Mouse (Mus musculus) hindbrain, embryonic 13.5 days (tissue): ENCODE measurements around the gene Gm20518. TPM values are rescaled to one million over a fixed set of nuclear protein-coding genes. Genes with fewer than 3 reads are reported as not detected.

Source experiments
- ATAC-seq: fragments of 200-750 bp; cut with Nextera tagmentation; 2 replicates; pipeline ENCODE4 v1.8.0; 2017; ENCODE audit warnings: moderate TSS enrichment; ENCODE audit not compliant: low FRiP score
- H3K27ac ChIP-seq: fragments of 300-500 bp; sonication (generic); 2 replicates; pipeline ENCODE4 v1.5.1; 2015; ENCODE audit warnings: inconsistent platforms, mild to moderate bottlenecking, moderate library complexity
- H3K27me3 ChIP-seq: fragments of 300-500 bp; sonication (generic); 2 replicates; pipeline ENCODE4 v1.6.1; 2015; ENCODE audit warnings: mild to moderate bottlenecking, inconsistent platforms
- H3K36me3 ChIP-seq: fragments of 300-500 bp; sonication (generic); 2 replicates; pipeline ENCODE4 v1.6.1; 2015; ENCODE audit warnings: mild to moderate bottlenecking, inconsistent platforms
- H3K4me1 ChIP-seq: fragments of 300-500 bp; sonication (generic); replicated peaks from 2 replicates; pipeline ENCODE4 v1.6.1; 2015; ENCODE audit warnings: inconsistent platforms
- H3K4me2 ChIP-seq: fragments of 300-500 bp; sonication (generic); 2 replicates; pipeline ENCODE4 v1.6.1; 2015; ENCODE audit warnings: inconsistent platforms, mild to moderate bottlenecking, moderate library complexity
- H3K4me3 ChIP-seq: fragments of 300-500 bp; sonication (generic); 2 replicates; pipeline ENCODE4 v1.5.1; 2015; ENCODE audit warnings: mild to moderate bottlenecking, inconsistent platforms
- H3K9ac ChIP-seq: fragments of 300-500 bp; sonication (generic); 2 replicates; pipeline ENCODE4 v1.6.1; 2015; ENCODE audit warnings: mild to moderate bottlenecking, inconsistent platforms
- H3K9me3 ChIP-seq: fragments of 300-500 bp; sonication (generic); 2 replicates; pipeline ENCODE4 v1.6.1; 2016; ENCODE audit warnings: inconsistent platforms
- WGBS: fragments of 180-500 bp; shearing (Covaris S2); methylation state at CpG from one replicate; pipeline ENCODE4 v1.1.7; 2015; 5-methylcytosine and 5-hydroxymethylcytosine counted together
- polyA plus RNA-seq: library from polyadenylated mRNA; unstranded; fragments of >200 nt; fragmentation: Nextera tagmentation; extraction: Ambion mirVana; gene quantifications from 2 replicates; pipeline ENCODE4 v1.2.1, GENCODE M21; 2015

Gene Gm20518
- polyA plus RNA-seq = 0.63 and 0.65 TPM in 2 replicates

- H3K36me3 ChIP-seq = 0 out of 2 replicates have a peak, but pooled peaks cover under 1% of the 10 kb centered on the region
- peak within 1 kb of the TSS; percentile 99 for H3K9ac ChIP-seq
- H3K27ac ChIP-seq = peak within 1 kb of the TSS; percentile 99
- peak within 1 kb of the TSS; percentile 93 for H3K4me2 ChIP-seq
- no peaks in the 10 kb centered on the region for H3K9me3 ChIP-seq
- ATAC-seq = peak; percentile 98
- peaks cover 30% of the 10 kb centered on the region for H3K4me1 ChIP-seq
- no peaks in the 10 kb centered on the region for H3K27me3 ChIP-seq
- WGBS = under 1% methylated on average over 35 of the region's 38 CpGs
- H3K4me3 ChIP-seq = peak within 1 kb of the TSS; percentile 80
Observed at GRCm38 (mm10) chr16:17891567-17891959, at the start of gene Gm20518. Gene Gm20518, minus strand, starts transcription at chr16:17891671.

- no peak overlapping the region for H3K4me3 ChIP-seq
- no peak overlapping the region for H3K27ac ChIP-seq
- H3K36me3 ChIP-seq = no peaks in the 10 kb centered on the region
- H3K4me2 ChIP-seq = no peak overlapping the region
- 54% methylated on average over 9 of the region's 9 CpGs for WGBS
- H3K9ac ChIP-seq = peak overlapping the region; percentile 1; the same call in 1 of the 2 replicates
- no peaks in the 10 kb centered on the region for H3K9me3 ChIP-seq
- peaks cover 27% of the 10 kb centered on the region for H3K27me3 ChIP-seq
- H3K4me1 ChIP-seq = no peaks in the 10 kb centered on the region
- peak; percentile 68; the same call in 1 of the 2 replicates for ATAC-seq
Observed at GRCm38 (mm10) chr16:17939255-17939751, 47.8 kb upstream of the Gm20518 start.

GRCm38 (mm10) chr16:17938821-17939220 lies 47.4 kb upstream of the Gm20518 start:
- 12% methylated on average over 7 of the region's 7 CpGs for WGBS

DNA sequence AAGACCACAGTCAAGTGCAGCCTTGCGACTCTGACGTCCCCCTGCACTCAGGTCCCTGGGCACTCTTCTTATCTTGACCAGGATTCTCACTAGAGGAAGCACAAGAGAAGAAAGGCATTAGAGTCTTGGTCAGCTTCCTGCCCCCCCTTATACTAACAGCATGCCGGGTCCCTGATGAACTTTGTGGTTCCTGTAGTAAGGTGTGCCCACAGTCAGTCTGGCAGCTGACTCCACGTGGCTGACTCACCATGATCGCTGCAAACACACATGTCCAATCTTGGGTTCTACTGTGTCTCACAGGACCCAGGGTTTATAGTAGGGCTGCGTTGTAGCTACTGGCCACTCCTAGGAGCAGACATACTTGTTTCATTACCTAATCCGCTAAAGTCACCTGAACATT lies 46.7 kb upstream of the Gm20518 start:
- Histone ChIP-seq H3K9me3 (no peaks in the 10 kb centered on the region), H3K4me2 (no peak overlapping the region), H3K9ac (no peak overlapping the region), H3K27ac (no peak overlapping the region), H3K27me3 (peaks cover 38% of the 10 kb centered on the region), H3K4me1 (no peaks in the 10 kb centered on the region), H3K4me3 (no peak overlapping the region), H3K36me3 (no peaks in the 10 kb centered on the region)
- ATAC-seq = no peak
- WGBS = 84% methylated on average over 7 of the region's 7 CpGs

More at GRCm38 (mm10) chr16:17938821-17939220, 47.4 kb upstream of the Gm20518 start:
- Histone ChIP-seq H3K4me1 (no peaks in the 10 kb centered on the region), H3K36me3 (no peaks in the 10 kb centered on the region), H3K27ac (no peak overlapping the region), H3K4me2 (no peak overlapping the region), H3K9ac (peak overlapping the region; percentile 1; the same call in 1 of the 2 replicates), H3K27me3 (peaks cover 32% of the 10 kb centered on the region), H3K9me3 (no peaks in the 10 kb centered on the region), H3K4me3 (no peak overlapping the region)
- peak; percentile 80 for ATAC-seq

DNA sequence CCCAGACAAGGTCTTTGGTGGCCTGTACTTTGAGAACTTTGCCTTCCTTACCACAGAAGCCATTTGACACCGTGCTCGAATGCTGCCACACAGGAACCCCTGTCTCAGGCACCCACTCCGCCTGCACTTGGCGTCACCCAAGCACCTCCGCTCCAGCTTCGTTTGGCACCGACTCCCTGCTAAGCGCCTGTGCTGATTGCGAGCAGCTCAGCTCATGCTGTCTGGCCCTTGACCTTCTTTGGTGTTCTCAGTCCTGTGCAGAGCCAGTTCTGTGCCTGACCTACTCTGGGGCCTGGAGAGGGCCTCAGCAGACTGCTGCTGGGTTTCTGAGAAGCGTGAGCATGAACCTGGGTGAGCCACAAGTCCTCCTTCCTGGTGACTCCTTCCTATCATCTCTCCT lies 45.3 kb upstream of the Gm20518 start:
- ATAC-seq = no peak
- Histone ChIP-seq H3K36me3 (no peaks in the 10 kb centered on the region), H3K4me1 (no peaks in the 10 kb centered on the region), H3K27me3 (peaks cover 38% of the 10 kb centered on the region), H3K9me3 (no peaks in the 10 kb centered on the region), H3K9ac (no peak overlapping the region), H3K4me2 (no peak overlapping the region), H3K27ac (no peak overlapping the region), H3K4me3 (no peak overlapping the region)
- WGBS = 88% methylated on average over 10 of the region's 10 CpGs

DNA sequence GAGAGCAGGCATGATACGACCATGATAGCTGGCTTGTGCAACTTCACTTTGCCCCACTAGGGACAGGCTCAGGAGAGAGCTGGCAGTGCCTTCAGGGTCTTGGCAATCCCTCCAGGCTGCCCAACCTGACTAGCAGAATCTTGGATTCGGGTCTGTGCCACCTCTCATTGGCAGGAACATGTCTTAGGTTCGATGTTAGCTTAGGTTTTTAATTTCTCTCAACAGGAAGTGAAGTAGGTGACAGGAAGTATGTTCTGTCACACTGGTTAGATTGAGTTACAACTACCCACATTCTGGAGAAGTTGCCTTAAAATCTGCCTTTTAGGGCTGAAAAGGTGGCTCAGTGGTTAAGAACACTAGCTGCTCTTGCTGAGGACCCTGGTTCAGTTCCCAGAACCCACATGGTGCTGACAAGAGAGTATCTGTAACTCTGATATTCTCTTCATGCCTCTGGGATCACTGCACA lies 43.0 kb upstream of the Gm20518 start:
- H3K36me3 ChIP-seq = no peaks in the 10 kb centered on the region
- no peak for ATAC-seq
- H3K4me1 ChIP-seq = no peaks in the 10 kb centered on the region
- 81% methylated on average over 3 of the region's 3 CpGs for WGBS
- H3K9ac ChIP-seq = no peak overlapping the region
- no peaks in the 10 kb centered on the region for H3K9me3 ChIP-seq
- H3K4me3 ChIP-seq = no peak overlapping the region
- peaks cover 38% of the 10 kb centered on the region for H3K27me3 ChIP-seq
- no peak overlapping the region for H3K27ac ChIP-seq
- no peak overlapping the region for H3K4me2 ChIP-seq

- Histone ChIP-seq H3K36me3 (no peaks in the 10 kb centered on the region), H3K9me3 (no peaks in the 10 kb centered on the region), H3K9ac (no peak overlapping the region), H3K4me3 (no peak overlapping the region), H3K4me2 (no peak overlapping the region), H3K27ac (no peak overlapping the region), H3K4me1 (peaks cover 2% of the 10 kb centered on the region; the same call in 1 of the 2 replicates), H3K27me3 (peaks cover 38% of the 10 kb centered on the region)
- 77% methylated on average over 9 of the region's 9 CpGs for WGBS
- ATAC-seq = no peak
Observed at GRCm38 (mm10) chr16:17933594-17934444, 42.3 kb upstream of the Gm20518 start.

GRCm38 (mm10) chr16:17931906-17932460 lies 40.5 kb upstream of the Gm20518 start:
- ATAC-seq = no peak
- H3K9me3 ChIP-seq = no peaks in the 10 kb centered on the region
- H3K4me1 ChIP-seq = peaks cover 12% of the 10 kb centered on the region
- H3K27ac ChIP-seq = no peak overlapping the region
- WGBS = 74% methylated on average over 5 of the region's 5 CpGs
- H3K36me3 ChIP-seq = no peaks in the 10 kb centered on the region
- no peak overlapping the region for H3K4me2 ChIP-seq
- H3K4me3 ChIP-seq = no peak overlapping the region
- H3K27me3 ChIP-seq = peaks cover 25% of the 10 kb centered on the region
- no peak overlapping the region for H3K9ac ChIP-seq

- WGBS = 59% methylated on average over 2 of the region's 2 CpGs
- H3K4me3 ChIP-seq = no peak overlapping the region
- H3K36me3 ChIP-seq = peaks cover 19% of the 10 kb centered on the region
- ATAC-seq = no peak
- peaks cover 31% of the 10 kb centered on the region for H3K4me1 ChIP-seq
- H3K9ac ChIP-seq = no peak overlapping the region
- no peaks in the 10 kb centered on the region for H3K9me3 ChIP-seq
- H3K27me3 ChIP-seq = peaks cover 12% of the 10 kb centered on the region; the same call in 1 of the 2 replicates
- no peak overlapping the region for H3K4me2 ChIP-seq
- 0 out of 2 replicates have a peak overlapping the region, but pooled peaks have one; percentile 92 for H3K27ac ChIP-seq
Observed at GRCm38 (mm10) chr16:17929631-17930030, 38.2 kb upstream of the Gm20518 start.

DNA sequence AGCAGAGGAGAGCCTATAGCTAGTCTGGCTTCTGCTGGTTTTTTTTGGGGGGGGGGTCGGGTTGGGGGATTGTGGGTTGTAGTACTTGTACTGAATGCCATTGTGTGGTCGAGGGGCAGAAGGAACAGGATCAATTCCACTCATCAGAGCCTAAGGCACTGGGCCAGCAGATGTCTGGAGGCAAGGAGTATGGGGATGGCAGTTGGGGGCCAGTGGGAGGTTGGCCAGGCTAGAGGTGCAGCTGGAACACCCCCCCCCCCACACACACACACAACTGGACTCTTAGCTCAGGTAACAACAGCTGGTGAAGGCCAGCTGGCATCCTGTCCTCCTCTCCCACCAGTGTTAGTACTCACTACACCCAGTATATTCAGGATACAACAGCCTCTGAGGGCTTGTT lies 37.7 kb upstream of the Gm20518 start:
- 15% methylated on average over 2 of the region's 2 CpGs for WGBS
- Histone ChIP-seq H3K4me3 (no peak overlapping the region), H3K36me3 (peaks cover 19% of the 10 kb centered on the region), H3K27me3 (peaks cover 10% of the 10 kb centered on the region; the same call in 1 of the 2 replicates), H3K9ac (no peak overlapping the region), H3K27ac (peak overlapping the region; percentile 92), H3K4me1 (peaks cover 31% of the 10 kb centered on the region), H3K9me3 (no peaks in the 10 kb centered on the region), H3K4me2 (peak overlapping the region; percentile 77; the same call in 1 of the 2 replicates)
- peak; percentile 9; the same call in 1 of the 2 replicates for ATAC-seq

- peaks cover 19% of the 10 kb centered on the region for H3K36me3 ChIP-seq
- no peaks in the 10 kb centered on the region for H3K9me3 ChIP-seq
- WGBS = 2% methylated on average over 9 of the region's 9 CpGs
- H3K4me3 ChIP-seq = peak overlapping the region; percentile 82
- H3K27ac ChIP-seq = peak overlapping the region; percentile 92
- peak overlapping the region; percentile 77 for H3K4me2 ChIP-seq
- peaks cover 4% of the 10 kb centered on the region; the same call in 1 of the 2 replicates for H3K27me3 ChIP-seq
- peaks cover 31% of the 10 kb centered on the region for H3K4me1 ChIP-seq
- ATAC-seq = peak; percentile 34
- H3K9ac ChIP-seq = peak overlapping the region; percentile 91
Observed at GRCm38 (mm10) chr16:17928627-17929104, 37.2 kb upstream of the Gm20518 start.

DNA sequence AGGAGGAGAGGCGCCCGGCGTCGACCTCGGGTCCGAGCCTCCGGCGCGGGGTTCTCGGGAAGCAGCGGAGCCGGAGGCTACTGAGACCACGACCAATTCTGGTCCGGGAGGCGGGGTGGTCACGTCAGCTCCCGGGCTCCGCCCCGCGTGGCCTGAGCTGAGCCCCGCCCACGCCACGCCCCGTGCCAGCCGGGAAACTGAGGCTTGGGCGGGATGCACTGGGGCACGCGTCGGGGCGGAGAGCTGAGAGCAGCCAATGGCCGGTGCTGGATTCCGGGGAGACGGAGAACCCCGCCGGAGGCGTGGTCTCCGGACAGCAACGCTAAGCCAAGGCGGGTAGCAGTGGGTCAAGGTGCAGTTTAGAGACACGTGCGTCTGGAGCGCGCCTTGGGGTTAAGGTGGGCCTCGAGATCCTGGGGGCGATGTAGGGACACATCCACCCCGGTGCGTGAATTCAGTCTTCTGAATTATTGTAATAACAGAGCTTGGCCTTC lies 36.7 kb upstream of the Gm20518 start, which contains the start of gene Slc25a1:
Gene Slc25a1, minus strand, starts transcription at position 133 of the 494 bp plus-strand sequence.
- Histone ChIP-seq H3K36me3 (peaks cover 19% of the 10 kb centered on the region), H3K4me2 (peak within 1 kb of the TSS; percentile 77), H3K9ac (peak within 1 kb of the TSS; percentile 91), H3K9me3 (no peaks in the 10 kb centered on the region), H3K4me3 (peak within 1 kb of the TSS; percentile 82), H3K27me3 (no peaks in the 10 kb centered on the region), H3K27ac (peak within 1 kb of the TSS; percentile 92), H3K4me1 (peaks cover 35% of the 10 kb centered on the region)
- under 1% methylated on average over 47 of the region's 47 CpGs for WGBS
- ATAC-seq = peak; percentile 79
